Mouse (Mus musculus) cortical plate, adult 2 months (tissue): ENCODE measurements around the gene Sel1l. TPM values are rescaled to one million over a fixed set of nuclear protein-coding genes. Genes with fewer than 3 reads are reported as not detected.
"Not testable (repeated sequence)": the region's sequence is repeated elsewhere in the genome, so short reads cannot be mapped to it uniquely, and the experiment has no call there.

Experiments used
- H3K27ac ChIP-seq: fragments of 200-500 bp; 2 replicates; pipeline ENCODE4 v1.5.1; 2012; ENCODE audit warnings: low read length, control low read depth, inconsistent platforms; ENCODE audit not compliant: insufficient read depth
- H3K4me1 ChIP-seq: fragments of 200-500 bp; 2 replicates; pipeline ENCODE4 v1.6.1; 2011; ENCODE audit warnings: low read length; ENCODE audit not compliant: control insufficient read depth, insufficient read depth
- H3K4me3 ChIP-seq: fragments of 200-500 bp; 2 replicates; pipeline ENCODE4 v1.5.1; 2011; ENCODE audit warnings: mild to moderate bottlenecking, low read length, control low read depth; ENCODE audit not compliant: insufficient read depth
- CTCF ChIP-seq: fragments of 200-500 bp; IDR thresholded peaks from 2 replicates; pipeline ENCODE4 v1.5.1; 2011; ENCODE audit warnings: mild to moderate bottlenecking, control low read depth, low read length; ENCODE audit not compliant: insufficient read depth; ENCODE audit errors: extremely low read depth
- POLR2A ChIP-seq: fragments of 200-500 bp; IDR thresholded peaks from 2 replicates; pipeline ENCODE4 v1.6.1; 2011; ENCODE audit warnings: mild to moderate bottlenecking, low read length, control low read depth; ENCODE audit not compliant: insufficient read depth; ENCODE audit errors: extremely low read depth
- polyA plus RNA-seq: library from polyadenylated mRNA; depleted of rRNA; stranded (reverse); fragments of >200 nt; gene quantifications from 2 replicates; pipeline ENCODE4 v1.2.3, GENCODE M21; 2012

The Sel1l gene
- polyA plus RNA-seq, 1 experiment, result 107 TPM

DNA sequence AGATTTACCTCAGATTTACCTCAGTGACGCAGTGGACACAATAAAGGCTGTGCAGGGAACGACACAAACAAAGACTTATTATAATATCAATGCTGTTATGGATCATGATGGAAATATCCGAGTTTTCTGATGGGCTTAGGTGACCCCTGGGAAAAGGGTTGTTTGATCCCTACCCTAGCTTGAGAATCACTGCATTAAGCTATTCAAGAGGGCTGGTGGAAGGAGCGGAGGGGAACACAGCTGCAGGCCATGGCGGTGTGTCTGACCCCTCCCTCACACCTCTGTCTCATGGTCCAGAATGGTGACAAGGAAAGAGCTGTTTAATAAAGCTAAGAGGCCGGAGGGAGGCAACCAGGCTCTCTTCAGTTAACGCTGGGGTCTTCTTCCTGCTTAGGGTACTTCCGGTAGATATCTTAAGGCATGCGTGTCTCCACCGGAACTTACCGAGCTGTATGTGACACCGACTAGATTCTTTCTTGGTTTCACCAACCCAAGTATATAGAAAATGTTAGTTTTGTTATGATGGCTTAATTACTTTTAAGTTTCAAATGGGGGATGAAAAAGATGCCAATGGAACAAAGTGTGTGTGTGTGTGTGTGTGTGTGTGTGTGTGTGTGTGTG is 46.3 kb downstream of the Sel1l start:
- Histone ChIP-seq H3K27ac (no peak overlapping the region), H3K4me1 (no peaks in the 10 kb centered on the region), H3K4me3 (no peak overlapping the region)
- TF ChIP-seq CTCF (no peak), POLR2A (no peak)

DNA sequence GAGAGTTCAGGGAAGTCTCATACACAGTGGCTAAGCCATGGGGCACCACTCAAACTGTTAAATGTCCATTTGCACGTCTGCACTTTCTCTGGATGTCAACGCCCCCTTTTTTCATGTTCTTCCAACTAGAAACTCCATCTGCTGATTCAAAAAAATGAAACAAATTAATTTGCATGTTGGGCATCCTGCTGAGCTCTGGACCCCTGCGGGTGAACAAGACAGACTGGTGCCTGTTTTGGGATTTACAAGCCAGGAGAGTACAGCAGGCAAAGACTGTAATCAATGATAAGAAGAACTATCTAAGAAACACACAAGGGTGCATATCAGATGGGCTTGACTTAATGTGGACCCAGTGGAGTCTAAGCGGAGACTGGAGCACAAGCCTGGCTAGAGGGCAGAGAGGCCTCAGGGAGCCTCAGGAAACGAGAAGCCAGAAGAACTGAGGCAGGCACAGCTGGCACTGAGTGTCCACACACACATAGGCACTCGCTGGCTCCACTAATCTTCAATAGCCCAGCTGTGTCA is 48.0 kb downstream of the Sel1l start:
- TF ChIP-seq POLR2A, result no peak
- TF ChIP-seq CTCF, result no peak
- H3K27ac ChIP-seq, result no peak overlapping the region
- H3K4me1 ChIP-seq, result no peaks in the 10 kb centered on the region
- no peak overlapping the region for H3K4me3 ChIP-seq

DNA sequence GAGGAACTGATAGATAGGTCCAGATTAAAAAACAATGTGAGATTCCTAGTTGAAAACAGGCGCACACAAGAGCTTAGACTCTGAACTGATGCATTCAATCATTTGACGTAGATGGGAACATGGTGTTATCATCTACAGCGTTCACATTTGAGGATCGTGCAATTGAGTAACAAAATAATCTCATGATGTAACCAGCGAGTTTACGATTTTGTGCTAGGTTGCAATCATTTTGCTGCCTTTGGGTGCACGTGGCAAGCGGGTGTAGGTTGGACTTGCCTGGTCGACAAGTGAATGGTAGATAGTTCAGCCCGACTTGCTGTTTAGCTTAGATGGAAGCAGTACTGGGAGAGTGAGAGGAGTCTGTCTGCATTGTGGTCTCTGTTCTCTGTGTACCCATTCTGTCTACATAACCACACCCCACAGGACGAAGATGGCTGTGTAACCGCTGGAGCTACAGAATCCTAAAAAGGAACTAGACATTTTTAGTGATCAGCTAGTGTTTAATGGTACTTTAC is 49.1 kb downstream of the Sel1l start:
- Histone ChIP-seq H3K27ac (no peak overlapping the region), H3K4me3 (no peak overlapping the region), H3K4me1 (no peaks in the 10 kb centered on the region)
- TF ChIP-seq CTCF, result no peak
- TF ChIP-seq POLR2A, result no peak

DNA sequence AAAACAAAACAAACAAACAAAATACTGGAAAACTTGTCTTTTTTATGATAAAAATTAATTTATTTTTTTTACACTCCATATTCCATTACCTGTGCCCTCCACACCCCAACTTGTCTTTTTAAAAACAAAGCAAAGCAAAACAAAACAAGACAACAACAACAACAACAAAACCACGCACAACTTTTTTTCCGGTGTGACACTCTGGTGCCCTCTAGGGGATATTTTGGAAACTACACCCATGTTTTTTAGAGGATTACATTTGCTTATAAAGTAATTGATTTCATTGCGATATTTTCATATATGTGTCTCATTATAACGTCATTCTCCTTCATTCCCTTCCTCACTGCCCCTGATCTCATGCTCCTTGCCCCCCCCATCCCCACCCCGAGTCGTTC is 49.6 kb downstream of the Sel1l start:
- TF ChIP-seq CTCF (peak; percentile 41; the same call in 1 of the 2 replicates), POLR2A (no peak)
- no peak overlapping the region for H3K4me3 ChIP-seq
- no peak overlapping the region for H3K27ac ChIP-seq
- no peaks in the 10 kb centered on the region for H3K4me1 ChIP-seq

DNA sequence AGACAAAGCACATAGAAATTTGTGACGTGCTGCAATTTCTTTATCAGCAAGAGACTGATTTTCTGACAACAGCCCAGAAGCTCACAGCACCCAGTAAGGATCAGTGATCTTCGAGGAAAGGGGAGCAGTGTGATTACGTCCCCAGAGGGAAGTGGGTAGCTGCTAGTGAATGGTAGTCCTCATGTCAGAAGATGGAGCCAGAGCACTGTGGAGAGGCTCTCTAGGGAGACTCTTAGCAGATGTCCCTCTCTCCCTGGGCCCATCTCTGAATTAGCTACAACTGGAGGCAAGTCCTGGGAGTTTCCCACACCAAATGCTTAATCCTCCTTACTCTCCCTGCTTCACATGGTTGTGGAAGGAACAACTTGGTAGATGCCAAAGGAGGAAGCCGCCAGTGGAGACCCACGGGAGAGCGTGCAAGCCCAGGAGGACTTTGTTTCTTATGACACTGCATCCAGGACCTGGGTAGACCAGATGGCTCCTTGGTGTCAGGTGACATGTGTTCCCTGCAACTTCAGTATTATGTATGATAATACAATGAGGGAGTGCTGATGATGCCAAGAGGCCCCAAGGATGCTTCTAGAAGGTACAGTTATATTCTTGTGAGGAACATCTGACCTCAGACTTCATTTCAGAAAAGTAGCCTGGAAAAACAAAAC is 50.1 kb downstream of the Sel1l start:
- no peak for TF ChIP-seq POLR2A
- no peaks in the 10 kb centered on the region for H3K4me1 ChIP-seq
- no peak overlapping the region for H3K27ac ChIP-seq
- H3K4me3 ChIP-seq, result no peak overlapping the region

DNA sequence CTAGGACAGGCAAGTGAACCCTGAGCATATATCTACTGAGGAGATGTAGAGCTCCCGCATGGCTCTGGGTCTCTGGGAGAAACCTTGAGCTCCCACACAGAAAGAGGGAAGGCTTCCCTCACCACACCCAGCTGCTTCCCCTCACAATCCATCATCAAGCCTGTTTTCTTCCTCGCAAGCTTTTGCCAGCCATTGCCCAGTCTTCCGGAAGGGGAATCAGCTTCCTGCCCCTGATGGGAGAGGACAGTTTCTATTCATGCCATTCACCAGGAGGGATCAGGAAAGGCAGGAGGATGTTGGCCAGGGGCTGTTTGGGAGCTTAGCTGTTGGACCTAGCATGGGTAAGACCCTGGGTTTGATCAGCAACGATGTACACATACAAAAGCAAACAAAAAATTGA is 52.2 kb downstream of the Sel1l start:
- Histone ChIP-seq H3K4me1 (no peaks in the 10 kb centered on the region), H3K4me3 (no peak overlapping the region), H3K27ac (no peak overlapping the region)
- TF ChIP-seq CTCF (no peak), POLR2A (no peak)

DNA sequence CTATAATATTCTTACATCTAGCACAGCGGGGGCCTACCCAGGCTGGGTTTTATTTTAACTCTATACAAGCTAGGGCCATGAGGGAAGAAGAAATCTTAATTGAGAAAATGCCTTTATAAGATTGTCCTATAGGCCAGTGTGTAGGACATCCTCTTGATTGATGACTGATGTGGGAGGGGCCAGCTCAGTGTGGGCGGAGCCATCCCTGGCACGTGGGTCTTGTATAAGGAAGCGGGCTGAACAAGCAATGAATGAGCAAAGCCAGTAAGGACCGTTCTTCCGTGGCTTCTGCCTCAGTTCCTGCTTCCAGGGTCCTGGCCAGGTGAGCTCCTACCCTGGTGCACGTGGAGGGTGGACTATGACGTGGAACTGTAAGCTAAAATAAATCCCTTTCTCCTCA is 55.7 kb downstream of the Sel1l start:
- no peaks in the 10 kb centered on the region for H3K4me1 ChIP-seq
- H3K27ac ChIP-seq, result no peak overlapping the region
- no peak overlapping the region for H3K4me3 ChIP-seq
- TF ChIP-seq CTCF (no peak), POLR2A (no peak)

DNA sequence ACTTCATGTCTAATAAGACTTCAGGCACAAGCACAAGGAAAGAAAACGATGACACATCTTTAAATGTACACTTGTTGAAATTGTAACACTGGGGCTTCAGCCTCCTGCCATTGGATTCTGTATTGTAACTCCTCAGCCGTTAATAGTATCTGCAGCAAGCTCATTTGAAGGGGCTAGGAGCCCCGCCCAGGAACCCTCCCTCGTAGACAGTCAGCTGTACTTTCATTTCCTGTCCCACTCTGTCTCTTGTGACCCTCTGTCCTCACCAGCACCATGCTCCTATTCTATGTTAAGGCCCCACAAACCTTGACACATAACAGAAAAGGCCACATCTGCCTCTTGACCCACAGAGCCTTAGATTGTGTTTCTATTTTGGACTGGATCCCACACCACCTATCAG is 57.1 kb downstream of the Sel1l start:
- no peak for TF ChIP-seq POLR2A
- TF ChIP-seq CTCF, result no peak
- H3K4me1 ChIP-seq, result no peaks in the 10 kb centered on the region

DNA sequence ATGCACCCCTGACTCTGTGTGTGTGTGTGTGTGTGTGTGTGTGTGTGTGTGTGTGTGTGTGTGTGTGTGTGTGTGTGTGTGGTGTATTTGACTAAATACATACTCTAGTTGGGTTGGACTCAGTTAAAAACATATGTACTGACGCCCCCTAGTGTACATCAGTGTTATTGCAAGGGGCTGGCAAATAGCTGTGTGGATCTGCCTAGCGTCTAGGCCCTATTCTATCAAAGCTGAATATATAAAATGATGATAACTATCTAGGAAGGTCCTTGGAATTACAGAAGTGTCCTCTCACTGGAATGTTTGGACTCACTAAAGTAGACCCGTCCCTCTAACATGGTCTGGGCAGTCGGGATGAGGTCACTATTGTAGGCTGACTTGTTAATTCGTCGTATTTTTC is 59.2 kb downstream of the Sel1l start:
- H3K27ac ChIP-seq, result no peak overlapping the region
- TF ChIP-seq POLR2A (no peak), CTCF (peak; percentile 68)
- H3K4me1 ChIP-seq, result no peaks in the 10 kb centered on the region
- H3K4me3 ChIP-seq, result no peak overlapping the region

More for the DNA sequence above, 57.1 kb downstream of the Sel1l start:
- H3K27ac ChIP-seq, result no peak overlapping the region
- no peak overlapping the region for H3K4me3 ChIP-seq

DNA sequence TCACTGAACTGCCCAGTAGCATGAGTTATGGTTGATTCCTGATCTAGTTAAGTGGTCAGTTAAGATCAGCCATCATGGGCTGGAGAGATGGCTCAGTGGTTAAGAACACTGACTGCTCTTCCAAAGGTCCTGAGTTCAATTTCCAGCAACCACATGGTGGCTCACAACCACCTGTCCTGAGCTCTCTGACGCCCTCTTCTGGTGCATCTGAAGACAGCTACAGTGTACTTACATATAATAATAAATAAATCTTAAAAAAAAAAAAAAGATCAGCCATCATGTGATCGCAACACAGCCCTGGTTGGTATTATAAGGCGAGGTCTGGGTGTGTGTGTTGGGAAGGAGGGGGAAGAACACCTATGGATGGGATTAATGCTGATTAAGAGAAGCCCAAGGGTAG is 60.5 kb downstream of the Sel1l start:
- not testable (repeated sequence) for H3K4me3 ChIP-seq, H3K27ac ChIP-seq, H3K4me1 ChIP-seq

DNA sequence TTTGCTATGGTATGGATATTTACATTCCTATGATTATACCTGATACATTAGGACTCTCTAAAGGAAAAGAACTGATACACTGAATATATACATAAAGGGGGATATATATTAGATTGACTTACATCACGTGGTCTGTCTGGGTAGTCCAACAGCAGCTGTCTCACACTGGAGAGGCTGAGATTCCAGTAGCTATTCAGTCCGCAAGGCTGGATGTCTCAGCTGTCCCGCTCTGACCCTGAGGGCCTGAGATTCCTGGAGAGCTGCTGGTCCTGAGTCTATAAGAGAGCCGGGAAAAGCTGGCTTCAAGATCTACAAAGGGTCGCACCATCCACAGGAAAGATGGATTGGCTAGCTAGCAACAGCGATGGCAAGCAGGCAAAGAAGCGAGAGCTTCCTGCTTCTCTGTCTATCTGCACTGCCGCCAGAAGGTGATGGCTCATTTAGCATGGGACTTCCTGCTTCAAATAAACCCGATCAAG is 61.0 kb downstream of the Sel1l start, which contains the start of gene Ston2:
Gene Ston2 (minus strand): TSS at position 429 of the 479 bp plus-strand sequence.
- Histone ChIP-seq H3K4me3 (no peak within 1 kb of the TSS), H3K4me1 (no peaks in the 10 kb centered on the region), H3K27ac (no peak within 1 kb of the TSS)
- TF ChIP-seq CTCF, result no peak
- TF ChIP-seq POLR2A, result no peak
